Mouse (Mus musculus) forebrain, embryonic 13.5 days (tissue): Measurements from ENCODE around the gene Ror2. TPM values are rescaled to one million over a fixed set of nuclear protein-coding genes. Genes with fewer than 3 reads are reported as not detected.
A peak's percentile ranks its signal among the peaks of the same experiment; 100 is the strongest.

ENCODE experiments used
- ATAC-seq: fragments of 200-750 bp; cut with Nextera tagmentation; 2 replicates; pipeline ENCODE4 v1.8.0; 2017
- H3K27ac ChIP-seq: fragments of 300-500 bp; sonication (generic); 2 replicates; pipeline ENCODE4 v1.5.1; 2015; ENCODE audit warnings: inconsistent platforms, mild to moderate bottlenecking, moderate library complexity
- H3K27me3 ChIP-seq: fragments of 300-500 bp; sonication (generic); 2 replicates; pipeline ENCODE4 v1.6.1; 2015; ENCODE audit warnings: mild to moderate bottlenecking, inconsistent platforms
- H3K36me3 ChIP-seq: fragments of 300-500 bp; sonication (generic); 2 replicates; pipeline ENCODE4 v1.6.1; 2015; ENCODE audit warnings: mild to moderate bottlenecking, inconsistent platforms; ENCODE audit not compliant: poor library complexity, severe bottlenecking
- H3K4me1 ChIP-seq: fragments of 300-500 bp; sonication (generic); 2 replicates; pipeline ENCODE4 v1.6.1; 2015; ENCODE audit warnings: inconsistent platforms
- H3K4me2 ChIP-seq: fragments of 300-500 bp; sonication (generic); 2 replicates; pipeline ENCODE4 v1.6.1; 2015; ENCODE audit warnings: inconsistent platforms, mild to moderate bottlenecking, moderate library complexity
- H3K4me3 ChIP-seq: fragments of 300-500 bp; sonication (generic); 2 replicates; pipeline ENCODE4 v1.5.1; 2015; ENCODE audit warnings: mild to moderate bottlenecking, inconsistent platforms
- H3K9ac ChIP-seq: fragments of 300-500 bp; sonication (generic); 2 replicates; pipeline ENCODE4 v1.6.1; 2015; ENCODE audit warnings: mild to moderate bottlenecking, inconsistent platforms
- H3K9me3 ChIP-seq: fragments of 300-500 bp; sonication (generic); replicated peaks from 2 replicates; pipeline ENCODE4 v1.6.1; 2016; ENCODE audit warnings: inconsistent platforms
- WGBS: fragments of 180-500 bp; shearing (Covaris S2); methylation state at CpG from one replicate; pipeline ENCODE4 v1.1.7; 2015; 5-methylcytosine and 5-hydroxymethylcytosine counted together
- polyA plus RNA-seq: library from polyadenylated mRNA; unstranded; fragments of >200 nt; fragmentation: Nextera tagmentation; extraction: Ambion mirVana; gene quantifications from 2 replicates; pipeline ENCODE4 v1.2.1, GENCODE M21; 2015

Ror2 gene
- polyA plus RNA-seq, 1 experiment from 2014 or later = 5.8 TPM

DNA sequence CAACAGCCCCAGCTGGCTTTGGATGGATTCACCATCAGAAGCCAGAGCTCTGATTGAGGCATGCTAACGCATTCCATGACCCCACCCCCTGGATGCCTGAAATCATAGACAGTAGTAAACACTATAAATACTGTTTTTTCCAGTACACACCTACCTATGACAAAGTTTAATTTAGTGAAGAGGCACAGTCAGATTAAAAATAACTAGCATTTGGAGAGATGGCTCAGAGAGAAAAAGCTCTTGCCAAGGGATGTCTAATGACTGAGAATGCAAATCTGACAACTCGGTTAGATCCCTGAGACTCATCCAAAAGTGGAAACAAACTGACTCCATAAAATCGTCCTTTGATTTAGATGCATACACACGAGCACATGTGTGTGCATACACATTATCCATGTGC is 15.4 kb downstream of the Ror2 start:
- H3K4me1 ChIP-seq = peaks cover 27% of the 10 kb centered on the region
- ATAC-seq = no peak
- WGBS = 73% methylated on average over 4 of the region's 4 CpGs
- H3K9me3 ChIP-seq = no peaks in the 10 kb centered on the region
- no peaks in the 10 kb centered on the region for H3K36me3 ChIP-seq
- no peak overlapping the region for H3K27ac ChIP-seq
- no peaks in the 10 kb centered on the region for H3K27me3 ChIP-seq
- H3K4me3 ChIP-seq = no peak overlapping the region
- H3K9ac ChIP-seq = no peak overlapping the region
- no peak overlapping the region for H3K4me2 ChIP-seq

DNA sequence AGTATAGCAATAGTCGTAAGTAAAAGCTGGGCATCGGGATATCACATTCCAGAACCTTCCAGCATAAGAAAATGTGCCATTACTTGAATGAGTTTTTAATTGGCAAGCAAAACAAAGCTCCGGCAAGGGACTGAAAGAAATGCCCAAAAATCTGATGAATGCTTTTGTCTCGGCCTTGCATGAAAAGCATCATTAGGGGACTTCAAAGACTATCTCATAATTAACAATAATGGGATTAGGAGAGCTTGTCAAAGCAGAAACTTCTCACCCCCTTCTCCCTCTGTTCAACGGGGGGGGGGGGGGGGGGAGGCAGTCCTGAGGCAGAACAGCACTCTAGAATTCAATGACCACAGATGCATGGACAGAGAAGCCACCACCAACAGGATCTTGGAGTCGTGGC is 17.4 kb downstream of the Ror2 start:
- Histone ChIP-seq H3K36me3 (no peaks in the 10 kb centered on the region), H3K4me2 (no peak overlapping the region), H3K27me3 (no peaks in the 10 kb centered on the region), H3K4me1 (peaks cover 22% of the 10 kb centered on the region), H3K9me3 (no peaks in the 10 kb centered on the region), H3K9ac (no peak overlapping the region), H3K4me3 (no peak overlapping the region), H3K27ac (no peak overlapping the region)
- ATAC-seq = 0 out of 2 replicates have a peak, but pooled peaks have one; percentile 24
- whole genome bisulfite sequencing = 5% methylated on average over 6 of the region's 6 CpGs

DNA sequence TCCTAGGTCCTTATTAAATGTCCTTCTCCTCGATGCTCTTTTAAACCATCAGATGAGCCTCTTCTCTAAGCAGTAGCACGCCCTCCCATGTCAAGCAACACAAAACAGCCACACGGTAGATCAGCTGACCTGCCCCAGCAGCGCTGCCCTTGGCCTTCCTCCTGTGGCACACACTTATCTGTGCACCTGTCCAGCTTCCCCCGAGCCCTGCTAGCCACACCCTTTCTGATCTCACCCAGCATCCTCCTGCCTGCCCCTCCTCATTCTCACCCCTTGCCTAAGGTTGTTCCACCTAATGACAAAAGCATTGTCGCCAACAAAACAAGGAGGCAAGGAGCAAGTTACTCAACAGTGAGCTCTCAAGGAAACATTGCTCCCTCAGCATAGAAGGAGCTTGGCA is 18.1 kb downstream of the Ror2 start:
- WGBS = 47% methylated on average over 6 of the region's 6 CpGs
- H3K9ac ChIP-seq = no peak overlapping the region
- H3K27ac ChIP-seq = no peak overlapping the region
- no peak overlapping the region for H3K4me3 ChIP-seq
- H3K27me3 ChIP-seq = no peaks in the 10 kb centered on the region
- H3K9me3 ChIP-seq = no peaks in the 10 kb centered on the region
- ATAC-seq = no peak
- H3K36me3 ChIP-seq = no peaks in the 10 kb centered on the region
- peaks cover 22% of the 10 kb centered on the region for H3K4me1 ChIP-seq
- H3K4me2 ChIP-seq = peak overlapping the region; percentile 15; the same call in 1 of the 2 replicates

DNA sequence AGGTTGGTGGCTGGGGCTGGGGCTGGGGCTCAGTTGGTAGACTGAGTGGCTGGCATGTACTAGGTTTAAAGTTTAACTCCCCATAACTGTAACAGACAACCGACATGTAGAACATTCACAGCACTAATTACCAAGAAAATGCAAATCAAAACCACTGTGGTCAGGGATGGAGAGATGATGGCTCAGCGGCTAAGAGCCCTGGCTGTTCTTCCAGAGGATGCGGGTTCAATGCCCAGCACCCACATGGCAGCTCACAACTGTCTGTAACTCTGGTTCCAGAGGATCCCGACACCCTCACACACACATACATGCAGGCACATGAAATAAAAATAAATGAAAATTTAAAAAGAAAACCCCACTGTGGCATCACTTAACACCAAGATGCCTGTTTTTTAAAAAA is 18.8 kb downstream of the Ror2 start:
- ATAC-seq = no peak

DNA sequence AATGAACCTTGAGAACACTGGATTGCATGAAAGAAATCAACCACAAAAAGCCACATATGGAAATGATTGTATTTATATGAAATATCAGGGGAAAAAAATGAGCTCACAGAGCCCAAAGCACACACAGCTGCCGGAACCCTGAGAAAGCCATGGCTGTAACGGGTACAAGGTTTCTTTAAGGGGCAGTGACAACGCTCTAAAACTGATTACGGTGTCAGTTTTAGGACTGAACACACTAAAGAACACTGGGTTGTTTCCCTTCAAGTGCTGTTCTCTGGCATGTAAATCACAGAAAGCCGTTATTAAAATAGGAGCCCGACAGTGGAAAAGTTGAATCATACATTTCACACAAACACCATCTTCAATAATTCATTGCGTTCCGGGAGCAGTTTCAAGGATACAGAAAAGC is 19.4 kb downstream of the Ror2 start:
- WGBS = 83% methylated on average over 8 of the region's 8 CpGs
- Histone ChIP-seq H3K9ac (no peak overlapping the region), H3K4me2 (no peak overlapping the region), H3K27ac (no peak overlapping the region), H3K36me3 (no peaks in the 10 kb centered on the region), H3K27me3 (no peaks in the 10 kb centered on the region), H3K4me1 (peaks cover 24% of the 10 kb centered on the region), H3K9me3 (no peaks in the 10 kb centered on the region), H3K4me3 (no peak overlapping the region)
- no peak for ATAC-seq

More for the DNA sequence above, 18.8 kb downstream of the Ror2 start:
- Histone ChIP-seq H3K9ac (no peak overlapping the region), H3K4me2 (no peak overlapping the region), H3K27ac (no peak overlapping the region), H3K4me3 (no peak overlapping the region), H3K36me3 (no peaks in the 10 kb centered on the region), H3K9me3 (no peaks in the 10 kb centered on the region), H3K4me1 (peaks cover 22% of the 10 kb centered on the region), H3K27me3 (no peaks in the 10 kb centered on the region)
- 80% methylated on average over 4 of the region's 4 CpGs for WGBS

DNA sequence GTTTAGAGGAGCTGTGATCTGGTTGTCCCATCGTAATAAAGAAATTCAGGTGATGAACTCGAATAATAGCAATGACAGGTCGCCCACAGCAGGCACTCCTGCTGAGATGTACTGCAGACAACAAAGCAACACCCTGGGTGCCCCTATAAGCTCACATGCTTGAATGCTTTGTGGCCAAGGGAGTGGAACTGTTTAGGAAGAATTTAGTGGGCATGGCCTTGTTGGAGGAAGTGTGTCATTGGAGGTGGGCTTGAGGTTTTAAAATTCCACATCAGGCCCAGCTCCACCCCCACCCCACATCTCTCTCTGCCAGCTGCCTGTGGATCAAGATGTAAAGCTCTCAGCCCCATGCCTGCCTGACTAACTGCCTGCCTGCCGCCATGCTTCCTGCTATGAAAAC is 21.0 kb downstream of the Ror2 start:
- Histone ChIP-seq H3K36me3 (no peaks in the 10 kb centered on the region), H3K4me2 (no peak overlapping the region), H3K9me3 (no peaks in the 10 kb centered on the region), H3K4me1 (peaks cover 32% of the 10 kb centered on the region), H3K27me3 (no peaks in the 10 kb centered on the region), H3K9ac (no peak overlapping the region), H3K4me3 (no peak overlapping the region), H3K27ac (no peak overlapping the region)
- no peak for ATAC-seq
- 74% methylated on average over 4 of the region's 4 CpGs for WGBS

DNA sequence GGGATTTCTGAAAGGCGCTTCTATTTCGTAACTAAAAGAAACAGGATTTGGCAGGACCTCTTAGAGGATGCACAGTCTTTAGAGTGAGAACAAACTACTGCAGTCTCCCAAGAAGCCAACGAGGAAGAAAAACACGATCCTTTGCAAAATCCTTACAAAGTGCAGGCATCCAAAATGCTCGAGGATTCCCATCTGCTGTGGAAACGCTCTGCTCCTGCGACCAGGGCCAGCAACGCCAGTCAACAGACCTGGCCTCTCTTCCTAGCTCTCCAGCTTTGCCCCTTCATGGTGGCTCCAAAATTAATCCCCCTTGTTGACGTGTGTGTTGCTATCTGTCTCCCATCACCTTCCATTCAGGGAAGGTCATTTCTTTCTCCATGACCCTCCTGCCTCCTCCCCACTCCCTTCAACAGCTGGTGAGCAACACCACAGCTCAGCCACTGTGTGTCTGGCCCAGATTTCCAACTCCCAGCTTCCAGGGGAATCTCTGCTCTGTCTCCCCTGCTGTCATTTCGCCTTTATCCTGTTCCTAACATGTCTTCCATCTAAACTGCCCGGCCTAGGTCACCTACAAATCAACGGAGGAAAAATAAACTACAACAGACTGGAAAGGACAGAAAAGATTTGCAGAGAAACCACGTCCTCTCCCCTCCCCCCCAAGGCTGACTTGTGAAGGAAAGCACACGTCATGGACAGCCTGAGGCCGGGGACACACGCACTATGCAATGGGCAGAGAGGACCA is 23.2 kb downstream of the Ror2 start:
- Histone ChIP-seq H3K4me2 (no peak overlapping the region), H3K36me3 (no peaks in the 10 kb centered on the region), H3K4me3 (no peak overlapping the region), H3K9ac (no peak overlapping the region), H3K27me3 (no peaks in the 10 kb centered on the region), H3K9me3 (no peaks in the 10 kb centered on the region), H3K27ac (no peak overlapping the region), H3K4me1 (peaks cover 25% of the 10 kb centered on the region)
- ATAC-seq = no peak
- 85% methylated on average over 16 of the region's 16 CpGs for WGBS

DNA sequence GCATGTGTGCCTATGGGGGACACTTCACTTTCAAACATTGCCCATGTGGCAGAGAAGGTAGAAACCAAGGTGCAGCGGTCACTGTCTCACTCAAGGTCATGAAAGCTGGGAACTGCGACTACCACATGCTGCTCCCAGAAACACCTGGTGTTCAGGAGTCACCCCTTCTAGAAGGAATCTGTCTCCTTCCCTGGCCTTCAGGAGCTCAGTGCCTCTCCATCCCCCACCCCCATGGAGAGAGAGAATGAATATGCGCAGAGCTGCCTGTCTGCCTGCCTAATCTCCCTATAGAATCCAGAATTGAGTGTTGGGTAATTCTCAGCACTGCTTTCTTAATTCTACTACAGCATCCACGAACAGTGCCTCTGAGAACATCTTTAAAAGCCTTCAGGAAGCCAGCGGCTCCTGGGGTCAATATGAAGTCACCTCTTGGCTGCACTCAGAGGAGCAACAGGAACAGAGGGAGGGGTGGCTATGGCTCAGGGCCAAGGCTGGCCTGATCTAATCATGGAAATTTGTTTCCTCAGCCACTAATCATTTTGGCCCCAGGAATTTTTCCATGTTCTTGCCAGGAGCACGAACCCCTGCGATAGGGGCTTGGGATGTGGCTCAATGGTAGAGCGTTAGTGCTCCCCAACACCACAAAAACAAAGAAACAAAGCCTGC is 24.7 kb downstream of the Ror2 start:
- Histone ChIP-seq H3K27me3 (no peaks in the 10 kb centered on the region), H3K36me3 (no peaks in the 10 kb centered on the region), H3K4me1 (peaks cover 17% of the 10 kb centered on the region), H3K9me3 (no peaks in the 10 kb centered on the region), H3K9ac (no peak overlapping the region), H3K4me2 (no peak overlapping the region), H3K4me3 (no peak overlapping the region), H3K27ac (no peak overlapping the region)
- 53% methylated on average over 8 of the region's 8 CpGs for WGBS
- no peak for ATAC-seq

DNA sequence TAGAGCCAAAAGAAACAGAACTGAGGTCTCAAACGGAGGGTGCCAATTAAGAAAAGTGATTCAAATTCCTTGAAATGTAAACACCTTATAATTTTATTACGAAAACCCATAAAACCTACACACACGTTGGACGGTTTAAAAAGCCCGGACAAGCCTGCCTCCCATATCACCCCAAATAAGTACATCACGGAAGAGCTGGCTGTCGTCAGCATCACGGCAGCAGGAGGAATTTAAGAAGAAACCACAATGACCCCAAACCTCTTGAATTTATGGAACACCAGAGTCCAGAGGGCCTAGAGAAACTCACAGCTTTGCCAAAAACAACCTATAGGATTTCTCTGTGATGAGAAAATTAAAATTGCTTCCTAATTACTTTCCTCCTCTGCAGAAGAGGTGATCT is 27.0 kb downstream of the Ror2 start:
- Histone ChIP-seq H3K4me3 (no peak overlapping the region), H3K27me3 (no peaks in the 10 kb centered on the region), H3K27ac (no peak overlapping the region), H3K9ac (no peak overlapping the region), H3K36me3 (no peaks in the 10 kb centered on the region), H3K4me2 (no peak overlapping the region), H3K4me1 (peaks cover 17% of the 10 kb centered on the region), H3K9me3 (no peaks in the 10 kb centered on the region)
- 75% methylated on average over 8 of the region's 8 CpGs for WGBS
- ATAC-seq = no peak

DNA sequence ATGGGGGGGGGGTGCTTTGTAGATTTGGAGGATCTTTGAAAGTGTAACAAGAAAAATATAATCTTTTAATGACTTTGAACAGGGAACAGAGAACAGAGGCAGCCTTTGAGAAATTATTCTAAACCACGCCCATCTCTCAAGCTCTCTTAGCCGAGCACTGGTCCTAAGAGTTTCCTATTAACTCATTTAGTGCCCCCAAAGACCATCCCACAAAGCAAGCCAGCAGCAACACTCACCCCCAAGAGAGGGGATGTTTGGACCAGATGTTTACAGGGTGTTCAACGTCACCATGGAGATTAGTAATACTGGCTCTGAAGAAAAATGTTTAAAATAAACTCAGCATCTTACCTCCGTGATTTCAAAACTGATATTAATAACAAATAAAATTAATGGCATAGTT is 27.4 kb downstream of the Ror2 start:
- no peaks in the 10 kb centered on the region for H3K9me3 ChIP-seq
- no peak overlapping the region for H3K27ac ChIP-seq
- H3K27me3 ChIP-seq = no peaks in the 10 kb centered on the region
- no peak overlapping the region for H3K4me3 ChIP-seq
- H3K36me3 ChIP-seq = no peaks in the 10 kb centered on the region
- peaks cover 17% of the 10 kb centered on the region for H3K4me1 ChIP-seq
- H3K4me2 ChIP-seq = no peak overlapping the region
- H3K9ac ChIP-seq = no peak overlapping the region
- WGBS = 52% methylated on average over 4 of the region's 4 CpGs
- no peak for ATAC-seq

DNA sequence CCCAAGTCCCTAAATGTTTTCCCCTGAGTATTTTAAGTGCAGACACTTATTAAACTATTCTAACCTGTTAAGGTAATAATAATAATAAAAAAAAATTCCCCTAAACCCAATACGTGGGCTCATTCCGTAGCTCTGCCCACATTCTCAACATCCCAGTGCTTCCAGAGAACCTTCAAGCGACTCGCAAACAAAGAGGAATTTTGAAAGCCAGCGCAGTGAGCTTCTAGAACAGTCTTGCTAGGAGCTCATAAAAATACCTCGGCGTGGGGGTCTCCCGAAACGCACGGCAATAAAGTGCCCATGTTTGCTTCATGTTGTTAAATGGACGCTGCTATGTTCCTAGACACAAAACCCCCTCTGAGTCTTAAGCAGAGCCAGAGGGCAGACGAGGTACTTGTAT is 32.7 kb downstream of the Ror2 start:
- Histone ChIP-seq H3K27me3 (no peaks in the 10 kb centered on the region), H3K9ac (no peak overlapping the region), H3K4me3 (no peak overlapping the region), H3K9me3 (no peaks in the 10 kb centered on the region), H3K4me1 (peaks cover 8% of the 10 kb centered on the region), H3K36me3 (no peaks in the 10 kb centered on the region), H3K27ac (no peak overlapping the region), H3K4me2 (no peak overlapping the region)
- WGBS = 91% methylated on average over 12 of the region's 12 CpGs
- no peak for ATAC-seq

DNA sequence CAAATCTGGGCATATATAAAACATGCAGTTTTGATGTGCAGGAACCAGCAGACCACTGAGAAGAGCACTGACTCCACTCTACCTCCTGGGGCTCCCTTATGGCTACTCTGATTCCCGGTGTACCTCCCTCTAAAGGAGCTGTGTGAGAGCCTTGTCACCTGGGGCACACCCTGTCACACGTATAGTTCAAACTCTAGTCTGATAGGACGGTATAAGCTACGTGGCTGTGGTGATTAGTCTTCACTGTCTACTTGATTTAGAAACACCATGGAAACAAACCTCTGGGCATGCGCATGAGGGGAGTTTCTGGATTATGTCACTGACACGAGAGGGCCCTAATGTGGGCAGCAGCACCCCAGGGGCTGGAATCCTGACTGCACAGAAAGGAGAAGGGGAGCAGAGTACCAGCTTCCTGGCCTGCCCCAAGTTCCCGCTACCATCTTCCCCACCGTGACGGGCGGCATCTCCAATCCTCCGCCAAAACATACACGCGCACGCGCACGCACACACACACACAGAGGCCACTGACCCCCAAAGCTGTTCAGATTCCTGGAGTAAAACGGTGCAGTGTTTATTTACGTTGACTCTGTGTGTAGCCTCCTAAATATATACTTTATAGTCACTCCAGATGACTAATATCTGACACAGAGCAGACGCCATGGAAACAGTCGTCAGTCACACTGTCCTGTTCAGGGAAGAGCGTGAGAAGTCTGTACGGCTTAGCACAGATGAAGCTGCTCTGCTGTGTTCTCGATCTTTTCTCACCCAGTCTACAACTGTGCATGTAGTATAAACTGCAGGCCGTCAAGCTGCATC is 37.1 kb downstream of the Ror2 start:
- no peak for ATAC-seq
- 83% methylated on average over 24 of the region's 24 CpGs for WGBS

More for the DNA sequence above, 37.1 kb downstream of the Ror2 start:
- H3K9ac ChIP-seq = no peak overlapping the region
- peaks cover 23% of the 10 kb centered on the region for H3K4me1 ChIP-seq
- H3K4me3 ChIP-seq = no peak overlapping the region
- H3K27ac ChIP-seq = no peak overlapping the region
- no peak overlapping the region for H3K4me2 ChIP-seq
- no peaks in the 10 kb centered on the region for H3K36me3 ChIP-seq
- H3K27me3 ChIP-seq = no peaks in the 10 kb centered on the region
- H3K9me3 ChIP-seq = no peaks in the 10 kb centered on the region
